Mouse (Mus musculus) midbrain, embryonic 14.5 days (tissue): ENCODE measurements around the gene Cct5. TPM values are rescaled to one million over a fixed set of nuclear protein-coding genes. Genes with fewer than 3 reads are reported as not detected.

Source experiments
- ATAC-seq: fragments of 200-750 bp; cut with Nextera tagmentation; 2 replicates; pipeline ENCODE4 v1.8.0; 2017; ENCODE audit warnings: moderate number of reproducible peaks, moderate library complexity; ENCODE audit not compliant: low FRiP score, low TSS enrichment
- DNase-seq: peaks from one replicate; pipeline ENCODE4 v3.0.0-alpha.2; 2015
- H3K27ac ChIP-seq: fragments of 300-500 bp; sonication (generic); replicated peaks from 2 replicates; pipeline ENCODE4 v1.5.1; 2014; ENCODE audit warnings: mild to moderate bottlenecking, low read depth, low read length, moderate library complexity
- H3K27me3 ChIP-seq: fragments of 300-500 bp; sonication (generic); 2 replicates; pipeline ENCODE4 v1.6.1; 2014; ENCODE audit warnings: low read length, control low read depth, mixed read lengths; ENCODE audit not compliant: control insufficient read depth, insufficient read depth
- H3K36me3 ChIP-seq: fragments of 300-500 bp; sonication (generic); 2 replicates; pipeline ENCODE4 v1.6.1; 2014; ENCODE audit warnings: low read length, control low read depth; ENCODE audit not compliant: control insufficient read depth, insufficient read depth
- H3K4me1 ChIP-seq: fragments of 300-500 bp; sonication (generic); 2 replicates; pipeline ENCODE4 v1.6.1; 2014; ENCODE audit warnings: mild to moderate bottlenecking, antibody characterized with exemption, low read length, control low read depth; ENCODE audit not compliant: control insufficient read depth, insufficient read depth
- H3K4me2 ChIP-seq: fragments of 300-500 bp; sonication (generic); 2 replicates; pipeline ENCODE4 v1.6.1; 2014; ENCODE audit warnings: mild to moderate bottlenecking, low read length, moderate library complexity
- H3K4me3 ChIP-seq: fragments of 300-500 bp; sonication (generic); replicated peaks from 2 replicates; pipeline ENCODE4 v1.5.1; 2014; ENCODE audit warnings: low read depth, low read length
- H3K9ac ChIP-seq: fragments of 300-500 bp; sonication (generic); replicated peaks from 2 replicates; pipeline ENCODE4 v1.6.1; 2014; ENCODE audit warnings: mild to moderate bottlenecking, low read length, moderate library complexity
- H3K9me3 ChIP-seq: fragments of 300-500 bp; sonication (generic); 2 replicates; pipeline ENCODE4 v1.6.1; 2016; ENCODE audit warnings: low read length, control low read depth, mixed read lengths; ENCODE audit not compliant: control insufficient read depth
- WGBS: fragments of 180-500 bp; shearing (Covaris S2); extraction: QIAGEN DNeasy Blood & Tissue Kit; methylation state at CpG from one replicate; pipeline ENCODE4 v1.1.7; 2014; 5-methylcytosine and 5-hydroxymethylcytosine counted together
- polyA plus RNA-seq: library from polyadenylated mRNA; unstranded; fragments of >200 nt; fragmentation: Nextera tagmentation; extraction: Ambion mirVana; gene quantifications from 2 replicates; pipeline ENCODE4 v1.2.1, GENCODE M21; 2014

Cct5 gene
- polyA plus RNA-seq, 1 experiment from 2014 or later, result 567 TPM

GRCm38 (mm10) chr15:31611027-31611426, 9.4 kb upstream of the Cct5 start:
- peak; percentile 71 for DNase-seq
- no peak; the same call in 1 of the 2 replicates for ATAC-seq
- 86% methylated on average over 3 of the region's 3 CpGs for WGBS

GRCm38 (mm10) chr15:31606821-31607220, 5.2 kb upstream of the Cct5 start:
- Histone ChIP-seq H3K27me3 (no peaks in the 10 kb centered on the region), H3K4me2 (no peak overlapping the region), H3K36me3 (0 out of 2 replicates have a peak, but pooled peaks cover 7% of the 10 kb centered on the region), H3K9me3 (no peaks in the 10 kb centered on the region), H3K4me1 (peaks cover 7% of the 10 kb centered on the region; the same call in 1 of the 2 replicates), H3K4me3 (no peak overlapping the region), H3K9ac (no peak overlapping the region), H3K27ac (no peak overlapping the region)
- ATAC-seq, result no peak
- 77% methylated on average over 6 of the region's 6 CpGs for WGBS
- no peak for DNase-seq

More at GRCm38 (mm10) chr15:31611027-31611426, 9.4 kb upstream of the Cct5 start:
- Histone ChIP-seq H3K4me3 (no peak overlapping the region), H3K36me3 (peaks cover 17% of the 10 kb centered on the region; the same call in 1 of the 2 replicates), H3K27ac (no peak overlapping the region), H3K9me3 (no peaks in the 10 kb centered on the region), H3K4me2 (no peak overlapping the region), H3K9ac (no peak overlapping the region), H3K4me1 (no peaks in the 10 kb centered on the region), H3K27me3 (no peaks in the 10 kb centered on the region)

DNA sequence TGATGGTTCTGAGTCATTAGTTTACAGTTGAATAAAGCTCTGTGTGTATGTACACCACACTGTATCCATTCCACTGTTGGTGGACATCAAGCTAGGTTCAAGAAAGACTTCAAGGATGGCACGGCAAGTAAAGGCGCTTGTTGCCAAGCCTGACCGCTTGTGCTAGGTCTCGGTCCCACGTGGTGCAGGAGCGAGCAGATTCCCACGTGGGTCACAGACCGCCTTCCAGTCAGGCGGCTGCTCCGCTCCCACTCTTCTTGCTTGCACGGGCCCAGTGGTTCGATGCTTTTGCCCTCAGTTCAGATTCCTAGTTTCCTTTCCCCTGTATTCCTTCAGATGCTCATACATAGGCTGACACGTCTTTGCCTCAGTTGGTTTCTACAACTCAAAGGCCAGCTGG, 1.5 kb upstream of the Cct5 start:
- Histone ChIP-seq H3K4me2 (peak overlapping the region; percentile 65), H3K9me3 (no peaks in the 10 kb centered on the region), H3K36me3 (no peaks in the 10 kb centered on the region), H3K4me1 (peaks cover 23% of the 10 kb centered on the region), H3K4me3 (peak overlapping the region; percentile 92; the same call in 1 of the 2 replicates), H3K27me3 (no peaks in the 10 kb centered on the region), H3K27ac (peak overlapping the region; percentile 94; the same call in 1 of the 2 replicates), H3K9ac (peak overlapping the region; percentile 71)
- DNase-seq (no peak), ATAC-seq (no peak)
- WGBS, result 90% methylated on average over 13 of the region's 13 CpGs

DNA sequence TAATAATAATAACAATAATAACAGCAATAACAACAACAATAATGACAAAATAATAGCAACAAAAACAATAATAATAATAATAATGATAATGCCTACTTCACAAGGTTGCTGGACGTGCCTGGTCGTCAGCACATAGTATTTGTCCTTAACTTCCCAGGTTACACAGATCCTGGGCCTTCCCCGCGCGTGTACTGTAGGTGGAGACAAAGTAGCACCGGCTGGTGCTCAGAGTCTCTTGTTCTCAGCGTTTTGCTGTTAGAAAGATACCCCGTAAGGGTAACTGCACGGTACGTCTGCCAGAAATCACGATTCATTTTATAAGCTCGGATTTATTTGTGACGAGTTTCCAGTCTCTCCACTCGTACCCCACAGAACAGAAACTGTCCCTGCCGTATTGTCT, 822 bp upstream of the Cct5 start:
- Histone ChIP-seq H3K36me3 (peaks cover 3% of the 10 kb centered on the region; the same call in 1 of the 2 replicates), H3K4me2 (peak overlapping the region; percentile 65), H3K9ac (peak overlapping the region; percentile 71), H3K4me1 (peaks cover 23% of the 10 kb centered on the region), H3K9me3 (no peaks in the 10 kb centered on the region), H3K4me3 (peak overlapping the region; percentile 92), H3K27ac (peak overlapping the region; percentile 94), H3K27me3 (no peaks in the 10 kb centered on the region)
- 5% methylated on average over 15 of the region's 15 CpGs for WGBS
- ATAC-seq (peak; percentile 77), DNase-seq (peak; percentile 88)

GRCm38 (mm10) chr15:31601279-31601645, 342 bp downstream of the Cct5 start:
- ATAC-seq, result peak; percentile 80
- Histone ChIP-seq H3K4me3 (peak overlapping the region; percentile 92), H3K9ac (peak overlapping the region; percentile 86), H3K4me1 (peaks cover 23% of the 10 kb centered on the region), H3K36me3 (peaks cover 15% of the 10 kb centered on the region), H3K27ac (peak overlapping the region; percentile 94), H3K9me3 (no peaks in the 10 kb centered on the region), H3K27me3 (no peaks in the 10 kb centered on the region), H3K4me2 (peak overlapping the region; percentile 98)
- WGBS, result under 1% methylated on average over 33 of the region's 33 CpGs
- DNase-seq, result no peak

DNA sequence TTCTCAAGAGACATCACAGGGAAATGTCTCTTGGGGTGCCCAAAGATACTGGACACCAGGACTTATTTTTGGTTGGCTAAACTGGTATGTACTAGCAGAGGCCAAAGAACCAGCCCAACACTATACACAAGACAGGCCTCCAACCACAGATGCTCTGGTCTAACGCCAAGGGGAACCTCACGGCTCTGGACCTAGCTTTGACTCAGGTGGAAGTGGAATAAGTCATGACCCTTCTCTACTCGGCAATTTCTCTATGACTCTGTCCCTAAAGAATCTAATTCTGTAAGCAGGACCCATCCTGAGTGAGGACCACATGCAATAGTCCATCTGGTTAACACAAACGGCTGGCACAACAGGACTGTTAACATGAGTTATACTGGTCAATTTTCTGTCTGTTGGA, 1.8 kb downstream of the Cct5 start:
- no peak overlapping the region for H3K27ac ChIP-seq
- peak overlapping the region; percentile 92 for H3K4me3 ChIP-seq
- H3K9ac ChIP-seq, result peak overlapping the region; percentile 31; the same call in 1 of the 2 replicates
- H3K27me3 ChIP-seq, result no peaks in the 10 kb centered on the region
- H3K4me1 ChIP-seq, result peaks cover 23% of the 10 kb centered on the region
- peak overlapping the region; percentile 98 for H3K4me2 ChIP-seq
- ATAC-seq (no peak), DNase-seq (no peak)
- H3K36me3 ChIP-seq, result peaks cover 29% of the 10 kb centered on the region
- 79% methylated on average over 4 of the region's 4 CpGs for WGBS
- no peaks in the 10 kb centered on the region for H3K9me3 ChIP-seq

DNA sequence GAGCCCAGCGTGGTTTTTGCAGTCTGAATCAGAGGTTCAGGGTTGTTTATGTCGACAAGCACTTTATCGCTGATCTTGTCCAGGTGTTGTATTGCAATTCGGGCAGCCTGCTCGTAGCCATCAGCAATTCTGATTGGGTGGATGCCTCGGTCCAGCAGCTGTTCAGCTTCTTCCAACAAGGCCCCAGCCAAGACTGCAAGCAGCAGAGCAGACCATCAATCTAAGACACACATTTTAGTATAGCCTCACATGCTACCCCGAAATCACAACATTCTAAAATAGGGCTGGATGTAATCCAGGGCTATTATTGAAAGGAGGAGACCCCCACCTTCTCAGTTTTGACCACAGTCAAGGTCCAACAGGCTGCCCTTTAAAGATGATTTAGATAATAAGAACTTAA, 6.0 kb downstream of the Cct5 start:
- Histone ChIP-seq H3K27ac (no peak overlapping the region), H3K9ac (no peak overlapping the region), H3K27me3 (no peaks in the 10 kb centered on the region), H3K4me2 (no peak overlapping the region), H3K36me3 (peaks cover 71% of the 10 kb centered on the region), H3K4me1 (peaks cover 16% of the 10 kb centered on the region), H3K4me3 (no peak overlapping the region), H3K9me3 (no peaks in the 10 kb centered on the region)
- 93% methylated on average over 7 of the region's 7 CpGs for WGBS
- DNase-seq (no peak), ATAC-seq (no peak)

- DNase-seq, result no peak
Observed at GRCm38 (mm10) chr15:31594260-31594659, 7.3 kb downstream of the Cct5 start.

GRCm38 (mm10) chr15:31592531-31592930, 9.1 kb downstream of the Cct5 start:
- no peak overlapping the region for H3K4me2 ChIP-seq
- peaks cover 92% of the 10 kb centered on the region for H3K36me3 ChIP-seq
- no peaks in the 10 kb centered on the region for H3K27me3 ChIP-seq
- H3K9me3 ChIP-seq, result no peaks in the 10 kb centered on the region
- H3K27ac ChIP-seq, result no peak overlapping the region
- H3K4me1 ChIP-seq, result no peaks in the 10 kb centered on the region
- no peak for ATAC-seq
- no peak overlapping the region for H3K9ac ChIP-seq
- no peak for DNase-seq
- H3K4me3 ChIP-seq, result no peak overlapping the region
- WGBS, result 92% methylated on average over 8 of the region's 8 CpGs

More at GRCm38 (mm10) chr15:31594260-31594659, 7.3 kb downstream of the Cct5 start:
- WGBS, result 93% methylated on average over 14 of the region's 14 CpGs
- H3K9ac ChIP-seq, result no peak overlapping the region
- H3K4me2 ChIP-seq, result no peak overlapping the region
- peaks cover 85% of the 10 kb centered on the region for H3K36me3 ChIP-seq
- H3K27me3 ChIP-seq, result no peaks in the 10 kb centered on the region
- ATAC-seq, result no peak
- H3K9me3 ChIP-seq, result no peaks in the 10 kb centered on the region
- H3K4me1 ChIP-seq, result peaks cover 4% of the 10 kb centered on the region
- no peak overlapping the region for H3K27ac ChIP-seq
- H3K4me3 ChIP-seq, result no peak overlapping the region
